Mouse (Mus musculus) monocyte, adult 5-6 weeks (primary cell): ENCODE data around the gene Nhp2. TPM values are rescaled to one million over a fixed set of nuclear protein-coding genes. Genes with fewer than 3 reads are reported as not detected.
A peak's percentile ranks its signal among the peaks of the same experiment; 100 is the strongest.

ENCODE experiments used
- ATAC-seq: fragments of 153-309, 156-312 bp; replicated peaks from 2 replicates; pipeline ENCODE4 v1.8.0; 2017; ENCODE audit warnings: mild to moderate bottlenecking; ENCODE audit not compliant: low TSS enrichment, insufficient number of reproducible peaks, severe bottlenecking, poor library complexity, low FRiP score
- total RNA-seq: library from RNA; stranded (forward); fragments of 200-1000, 200-491, 200-594 nt; gene quantifications from 3 replicates; pipeline ENCODE4 v1.2.3, GENCODE M21; 2017

Nhp2 gene
- total RNA-seq, result 25.0 to 37.2 TPM (median 27.0 TPM) in 3 replicates

DNA sequence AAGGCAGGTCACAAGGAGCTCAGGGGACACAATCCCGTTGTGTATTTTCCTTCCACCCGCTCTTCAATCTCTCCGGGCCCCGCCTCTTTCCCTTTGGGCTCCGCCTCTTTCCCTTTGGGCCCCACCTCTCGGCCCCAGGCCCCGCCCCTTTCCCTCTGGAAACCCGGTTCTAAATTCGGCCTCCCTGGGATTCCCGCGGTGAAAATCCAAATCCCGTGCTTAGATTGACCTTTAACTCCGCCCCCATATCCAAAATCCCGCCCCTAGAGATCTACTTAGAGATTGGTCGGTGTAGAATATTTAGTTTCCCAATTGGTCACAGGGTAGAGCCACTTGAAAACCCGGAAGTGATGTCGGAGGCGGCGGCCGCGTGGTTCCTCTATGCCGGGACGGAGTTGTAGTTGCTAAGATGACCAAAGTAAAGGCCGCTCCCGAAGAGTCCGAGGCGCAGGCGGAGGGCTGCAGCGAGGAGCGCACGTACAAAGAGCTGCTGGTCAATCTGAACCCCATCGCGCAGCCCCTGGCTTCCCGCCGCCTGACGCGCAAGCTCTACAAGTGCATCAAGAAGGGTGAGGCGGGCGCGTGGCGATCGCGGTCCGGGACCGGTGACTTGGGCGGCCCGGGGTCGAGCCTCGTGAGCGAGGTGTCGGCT, at the start of gene Nhp2:
TSS of gene Nhp2 (plus strand) at position 327 of the 652 bp plus-strand sequence.
- peak; percentile 83 for ATAC-seq

- no peak for ATAC-seq
Observed at GRCm38 (mm10) chr11:51576454-51576853, 43.1 kb upstream of the Nhp2 start.

- no peak for ATAC-seq
Observed at GRCm38 (mm10) chr11:51577587-51577986, 41.9 kb upstream of the Nhp2 start.

DNA sequence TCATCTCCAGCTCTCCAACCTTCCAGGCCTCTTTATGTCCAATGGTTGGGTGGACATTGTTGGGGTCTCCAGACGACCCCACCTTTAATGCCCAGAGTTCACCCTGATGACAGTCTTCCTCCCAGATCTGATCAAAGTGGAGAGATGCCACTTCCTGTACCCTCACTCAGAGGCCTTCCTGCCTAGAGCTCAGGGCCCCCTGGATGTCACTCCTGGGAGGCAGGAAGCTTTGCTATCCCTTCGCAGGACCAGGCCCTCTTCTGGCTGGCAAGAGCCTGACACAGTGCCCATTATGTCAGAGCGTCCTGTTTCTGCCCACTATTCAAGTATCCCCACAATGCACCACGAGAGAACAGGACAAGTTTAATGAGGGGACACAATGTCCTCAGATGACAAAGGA, 40.5 kb upstream of the Nhp2 start:
- ATAC-seq, result no peak

DNA sequence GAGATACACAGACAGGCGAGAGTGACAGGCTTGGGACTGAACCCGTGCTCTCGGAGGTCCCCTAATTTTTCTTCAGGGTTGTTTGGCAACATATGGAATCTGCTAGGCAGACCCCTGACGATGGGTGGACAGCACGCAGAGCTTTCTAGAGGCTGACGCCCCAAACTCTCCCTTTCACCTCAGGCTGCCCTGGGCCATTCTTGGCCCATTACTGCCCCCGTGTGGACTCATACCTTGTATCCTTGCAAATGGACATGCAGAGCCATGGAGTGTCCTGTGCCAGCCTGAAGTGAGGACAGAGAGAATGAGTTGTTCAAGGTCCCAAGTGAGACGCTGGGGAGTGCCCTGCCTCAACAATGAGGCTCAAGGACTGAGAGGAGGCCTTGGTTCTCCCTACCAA, 36.8 kb upstream of the Nhp2 start:
- 0 out of 2 replicates have a peak, but pooled peaks have one; percentile 32 for ATAC-seq

- ATAC-seq, result no peak
Observed at GRCm38 (mm10) chr11:51584057-51584430, 35.5 kb upstream of the Nhp2 start.

DNA sequence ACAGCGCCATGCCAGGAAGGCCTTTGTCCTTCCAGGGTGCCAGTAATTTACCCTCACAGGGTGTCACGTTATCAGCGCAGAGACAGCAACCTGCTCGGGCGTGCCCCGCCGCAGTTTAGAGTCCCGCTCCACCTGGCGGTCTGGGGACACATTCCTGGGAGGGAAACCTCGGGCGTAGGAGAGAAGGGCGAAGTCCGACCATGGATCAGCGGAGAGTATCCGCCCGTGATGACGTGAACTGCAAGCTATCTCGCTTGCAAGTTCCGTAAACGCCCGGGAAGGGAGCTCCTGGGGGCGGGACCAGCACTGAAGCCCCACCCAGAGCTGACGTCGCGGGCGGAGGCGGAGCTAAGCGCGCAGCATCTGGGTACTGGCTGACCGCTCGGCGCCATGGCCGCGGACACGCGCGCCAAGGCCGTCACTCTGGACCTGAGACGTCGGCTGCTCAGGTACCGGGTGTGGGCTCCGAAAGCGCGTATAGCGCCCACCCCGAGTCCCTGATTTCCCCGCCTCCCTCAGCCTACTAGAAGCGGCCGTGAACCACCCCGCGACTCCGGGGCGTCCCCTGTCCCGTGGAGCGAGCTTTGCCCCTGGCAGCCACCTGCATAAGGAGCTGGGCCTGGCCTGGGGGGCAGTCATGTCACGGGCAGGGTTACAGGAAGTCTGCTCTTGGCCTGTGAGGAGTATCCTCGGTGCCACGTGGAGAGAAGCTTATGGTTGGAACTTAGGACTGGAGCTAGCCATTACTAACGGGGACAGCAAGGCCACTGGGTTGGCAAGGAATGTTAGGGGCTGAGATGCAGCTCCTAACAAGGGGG, 34.9 kb upstream of the Nhp2 start, which contains the start of gene Phykpl:
TSS of gene Phykpl (plus strand) at position 327 of the 818 bp plus-strand sequence.
- ATAC-seq, result peak; percentile 76

DNA sequence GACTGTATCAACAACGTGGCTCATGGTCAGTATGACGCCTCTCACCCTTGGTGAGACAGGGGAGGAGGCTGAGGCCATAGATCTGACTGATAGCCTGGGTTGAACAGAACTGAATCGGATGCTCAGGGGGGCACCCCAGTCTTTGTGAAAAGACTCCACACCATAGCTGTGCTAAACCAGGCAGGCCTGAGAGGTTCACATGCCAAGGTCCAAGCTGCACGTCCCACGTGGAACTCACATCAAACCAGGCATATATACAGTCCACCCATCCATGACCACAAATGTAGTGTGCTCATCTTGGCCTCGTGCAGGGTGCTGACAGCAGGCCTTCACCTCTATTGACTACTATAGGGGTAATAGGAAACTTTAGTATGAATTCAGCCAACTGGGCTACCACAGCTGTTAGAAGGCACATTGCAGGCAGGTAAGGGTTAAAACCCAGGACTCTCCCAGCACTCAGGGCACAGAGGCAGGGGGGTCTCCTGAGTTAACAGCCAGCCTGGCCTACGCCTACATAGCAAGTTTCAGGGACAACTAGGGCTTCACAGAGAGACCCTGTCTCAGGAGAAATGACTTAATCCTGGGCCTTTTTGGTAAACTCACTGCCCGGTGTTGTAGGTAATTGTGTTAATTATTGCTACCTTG, 33.8 kb upstream of the Nhp2 start:
- ATAC-seq, result no peak

DNA sequence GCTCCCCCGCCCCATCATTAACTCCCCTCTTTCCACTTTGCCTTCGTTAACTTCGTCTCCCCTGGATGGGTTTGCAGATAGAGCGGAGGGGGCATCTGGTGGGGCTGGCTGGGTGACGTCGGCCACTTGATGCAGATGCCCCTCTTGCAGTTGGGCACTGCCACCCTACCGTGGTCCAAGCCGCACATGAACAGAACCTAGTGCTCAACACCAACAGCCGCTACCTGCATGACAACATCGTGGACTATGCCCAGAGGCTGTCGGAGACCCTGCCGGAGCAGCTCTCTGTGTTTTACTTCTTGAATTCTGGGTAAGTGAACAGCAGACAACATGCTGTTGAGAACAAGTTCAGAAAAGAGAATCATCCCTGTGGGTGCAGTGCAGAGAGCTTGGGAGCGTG, 33.1 kb upstream of the Nhp2 start:
- no peak for ATAC-seq

DNA sequence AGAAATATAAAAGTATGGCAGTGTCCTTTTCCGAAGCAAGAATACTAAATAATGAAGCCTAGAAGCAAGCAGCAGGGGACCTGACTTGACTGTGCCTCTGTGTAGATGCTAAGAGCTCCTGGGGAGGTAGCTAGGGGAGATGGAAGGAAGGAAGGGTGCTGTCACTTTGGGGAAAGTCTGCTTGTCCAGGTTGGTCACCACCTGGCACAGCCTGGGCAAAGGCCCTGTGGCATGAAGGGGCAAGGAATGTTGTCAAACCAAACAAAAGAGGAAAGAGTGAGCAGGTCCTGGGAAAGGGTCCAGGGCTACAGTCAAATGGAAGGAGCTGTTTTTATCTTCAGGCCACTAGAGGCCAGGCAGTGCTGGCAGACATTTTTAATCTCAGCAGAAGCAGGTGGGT, 32.5 kb upstream of the Nhp2 start:
- ATAC-seq, result no peak

- no peak for ATAC-seq
Observed at GRCm38 (mm10) chr11:51588833-51589232, 30.7 kb upstream of the Nhp2 start.

DNA sequence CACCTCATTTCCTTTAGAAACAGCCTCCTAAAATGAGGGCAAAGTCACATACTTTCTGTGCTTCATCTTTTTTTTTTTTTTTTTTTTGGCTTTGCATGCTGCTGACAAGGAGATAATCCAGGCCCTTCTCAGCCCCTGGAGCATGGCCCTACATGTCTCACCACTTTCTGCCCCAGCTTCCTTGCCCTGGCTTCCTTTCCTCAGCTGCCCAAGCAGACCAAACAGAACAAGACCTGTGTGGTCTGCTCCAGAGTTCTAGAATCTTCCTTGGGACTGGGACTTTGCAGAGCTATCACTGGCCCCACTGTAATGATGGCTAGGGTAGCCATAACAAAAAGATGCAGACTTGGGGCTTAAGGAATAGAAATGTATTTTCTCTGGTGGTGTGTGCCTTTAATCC, 29.5 kb upstream of the Nhp2 start:
- no peak for ATAC-seq

DNA sequence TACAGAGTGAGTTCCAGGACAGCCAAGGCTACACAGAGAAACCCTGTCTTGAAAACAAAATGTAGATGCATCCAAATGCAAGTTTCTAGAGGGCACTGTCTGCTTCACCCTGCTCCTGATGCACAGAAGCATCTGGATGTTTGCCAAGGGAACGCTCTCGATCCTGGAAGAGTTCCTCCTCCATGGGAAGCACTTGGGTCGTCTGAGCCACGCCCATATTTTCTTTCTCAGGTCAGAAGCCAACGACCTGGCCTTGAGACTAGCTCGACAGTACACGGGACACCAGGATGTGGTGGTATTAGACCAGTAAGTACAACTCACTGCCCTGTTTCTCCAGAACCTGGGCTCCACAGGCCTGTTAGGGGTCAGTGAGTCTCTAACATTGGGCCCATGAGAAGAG, 28.4 kb upstream of the Nhp2 start:
- no peak for ATAC-seq

DNA sequence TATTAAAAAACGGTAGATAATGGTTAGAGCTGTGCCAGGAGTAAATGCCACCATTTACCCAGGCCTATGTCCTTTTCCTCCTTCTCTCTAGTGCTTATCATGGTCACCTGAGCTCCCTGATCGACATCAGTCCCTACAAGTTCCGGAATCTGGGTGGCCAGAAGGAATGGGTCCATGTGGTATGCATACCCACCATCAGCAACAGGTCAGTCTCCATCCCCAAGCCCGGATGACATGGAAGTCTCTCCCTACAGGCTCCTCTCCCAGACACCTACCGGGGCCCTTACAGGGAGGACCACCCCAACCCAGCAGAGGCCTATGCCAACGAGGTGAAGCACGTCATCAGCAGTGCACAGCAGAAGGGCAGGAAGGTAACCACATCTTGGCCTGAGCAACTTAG, 27.6 kb upstream of the Nhp2 start:
- no peak for ATAC-seq

DNA sequence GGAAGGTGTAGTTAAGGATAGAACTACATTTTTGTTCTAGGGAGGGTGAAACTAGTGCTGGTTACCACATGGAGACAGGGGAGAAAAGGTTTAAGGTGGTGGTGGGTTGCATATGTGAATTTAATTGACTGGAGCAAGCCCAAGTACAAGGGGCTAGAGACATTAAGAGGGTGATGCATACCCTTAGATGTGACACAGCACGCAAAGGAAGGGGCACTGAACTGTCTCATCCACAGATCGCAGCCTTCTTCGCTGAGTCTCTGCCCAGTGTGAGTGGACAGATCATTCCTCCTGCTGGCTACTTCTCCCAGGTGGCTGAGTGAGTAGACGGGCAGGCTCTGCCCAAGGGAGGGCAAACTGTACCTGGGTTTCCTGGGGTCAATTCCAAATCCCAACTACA, 26.2 kb upstream of the Nhp2 start:
- ATAC-seq, result no peak

GRCm38 (mm10) chr11:51593849-51594248, 25.7 kb upstream of the Nhp2 start:
- no peak for ATAC-seq

- no peak for ATAC-seq
Observed at GRCm38 (mm10) chr11:51594715-51595350, 24.7 kb upstream of the Nhp2 start.

DNA sequence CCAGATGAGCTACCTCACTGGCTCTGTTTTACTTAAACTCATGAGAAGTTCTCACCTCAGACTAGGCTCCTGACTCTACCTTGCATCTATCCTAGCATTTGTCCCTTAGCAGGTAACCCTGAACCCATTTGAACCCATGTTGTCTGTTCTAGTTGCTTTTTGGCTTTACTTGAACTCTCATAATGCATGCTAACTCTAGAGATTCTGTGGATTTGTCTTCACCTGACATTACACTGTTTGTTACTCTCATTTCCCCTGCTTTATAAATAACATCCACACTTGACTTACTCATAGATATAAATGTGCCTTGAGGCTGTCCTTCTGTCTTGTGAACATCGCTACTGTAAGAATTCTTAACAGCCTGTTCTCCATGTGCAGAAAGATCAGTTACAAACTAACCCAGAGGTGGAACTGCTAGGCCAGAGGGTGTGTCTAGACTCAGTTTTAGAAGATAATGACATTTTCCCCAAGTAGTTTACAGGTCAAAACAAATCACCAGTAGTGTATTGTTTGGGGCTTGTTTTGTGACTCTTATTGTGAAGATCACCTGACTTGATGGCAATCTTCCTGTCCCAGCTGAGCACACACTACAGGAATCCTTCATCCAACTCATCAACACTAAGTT, 24.0 kb upstream of the Nhp2 start:
- no peak for ATAC-seq

DNA sequence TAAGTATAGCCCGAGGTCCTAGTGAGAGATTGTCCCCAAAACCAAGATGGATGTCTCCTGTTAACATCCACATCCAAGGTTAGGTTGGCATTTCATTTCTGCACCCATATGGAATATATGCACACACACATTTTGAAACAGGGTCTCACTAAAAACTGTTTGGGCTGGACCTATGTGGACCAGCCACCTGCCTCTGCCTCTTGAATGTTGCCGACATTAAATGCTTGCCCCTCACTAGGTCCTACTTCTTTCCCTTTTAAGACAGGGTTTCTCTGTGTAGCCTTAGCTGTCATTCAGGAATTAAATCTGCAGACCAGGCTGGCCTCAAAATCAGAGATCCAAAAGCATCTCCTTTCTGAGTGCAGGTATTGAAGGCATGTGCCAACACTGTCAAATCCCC, 22.0 kb upstream of the Nhp2 start:
- no peak for ATAC-seq
